Mouse (Mus musculus): ENCODE measurements around the gene Col5a1. TPM values are rescaled to one million over a fixed set of nuclear protein-coding genes. Genes with fewer than 3 reads are reported as not detected.

The Col5a1 gene
- polyA plus RNA-seq, 1 experiment from 2014 or later = 59.1 TPM

- H3K4me2 ChIP-seq = no peak overlapping the region
- H3K27ac ChIP-seq = no peak overlapping the region
- ATAC-seq (ENCODE audit: insufficient number of reproducible peaks, insufficient read depth, low FRiP score, low TSS enrichment, low read depth) = no peak
- H3K9ac ChIP-seq (replicated peaks) = no peak overlapping the region
- WGBS = 78% methylated on average over 13 of the region's 13 CpGs
- peaks cover 95% of the 10 kb centered on the region for H3K36me3 ChIP-seq
- H3K4me1 ChIP-seq (replicated peaks) = peaks cover 10% of the 10 kb centered on the region; the same call in 1 of the 2 replicates
- H3K9me3 ChIP-seq = no peaks in the 10 kb centered on the region
- H3K27me3 ChIP-seq = no peaks in the 10 kb centered on the region
- no peak overlapping the region for H3K4me3 ChIP-seq (replicated peaks)
These were observed 147.9 kb downstream of the Col5a1 start for GRCm38 (mm10) chr2:28034011-28034710.

- 89% methylated on average over 13 of the region's 13 CpGs for WGBS
- H3K27ac ChIP-seq = no peak overlapping the region
These were observed 150.6 kb downstream of the Col5a1 start for GRCm38 (mm10) chr2:28036788-28037187.

GRCm38 (mm10) chr2:28037505-28038390 lies 151.5 kb downstream of the Col5a1 start:
- no peak for ATAC-seq (ENCODE audit: insufficient number of reproducible peaks, insufficient read depth, low FRiP score, low TSS enrichment, low read depth)
- H3K27ac ChIP-seq = no peak overlapping the region
- no peaks in the 10 kb centered on the region for H3K27me3 ChIP-seq
- H3K4me3 ChIP-seq (replicated peaks) = no peak overlapping the region
- H3K36me3 ChIP-seq = peaks cover 67% of the 10 kb centered on the region
- no peak overlapping the region for H3K4me2 ChIP-seq
- H3K9me3 ChIP-seq = 0 out of 2 replicates have a peak, but pooled peaks cover 3% of the 10 kb centered on the region
- WGBS = 82% methylated on average over 12 of the region's 12 CpGs
- no peak overlapping the region for H3K9ac ChIP-seq (replicated peaks)
- H3K4me1 ChIP-seq (replicated peaks) = peaks cover 10% of the 10 kb centered on the region; the same call in 1 of the 2 replicates

More at GRCm38 (mm10) chr2:28036788-28037187, 150.6 kb downstream of the Col5a1 start:
- Histone ChIP-seq H3K4me1 (replicated peaks) (peaks cover 10% of the 10 kb centered on the region; the same call in 1 of the 2 replicates), H3K27me3 (no peaks in the 10 kb centered on the region), H3K4me3 (replicated peaks) (no peak overlapping the region), H3K9me3 (no peaks in the 10 kb centered on the region), H3K36me3 (peaks cover 77% of the 10 kb centered on the region), H3K4me2 (no peak overlapping the region), H3K9ac (replicated peaks) (no peak overlapping the region)
- no peak for ATAC-seq (ENCODE audit: insufficient number of reproducible peaks, insufficient read depth, low FRiP score, low TSS enrichment, low read depth)

- no peak for ATAC-seq (ENCODE audit: insufficient number of reproducible peaks, insufficient read depth, low FRiP score, low TSS enrichment, low read depth)
- Histone ChIP-seq H3K27me3 (no peaks in the 10 kb centered on the region), H3K4me1 (replicated peaks) (peaks cover 10% of the 10 kb centered on the region; the same call in 1 of the 2 replicates), H3K4me3 (replicated peaks) (no peak overlapping the region), H3K9me3 (0 out of 2 replicates have a peak, but pooled peaks cover 5% of the 10 kb centered on the region), H3K27ac (0 out of 2 replicates have a peak overlapping the region, but pooled peaks have one; percentile 29), H3K4me2 (no peak overlapping the region), H3K9ac (replicated peaks) (no peak overlapping the region), H3K36me3 (peaks cover 59% of the 10 kb centered on the region)
- WGBS = 85% methylated on average over 14 of the region's 14 CpGs
These were observed 152.3 kb downstream of the Col5a1 start for GRCm38 (mm10) chr2:28038391-28039096.

GRCm38 (mm10) chr2:28039647-28040325 lies 153.6 kb downstream of the Col5a1 start:
- Histone ChIP-seq H3K27ac (no peak overlapping the region), H3K36me3 (peaks cover 47% of the 10 kb centered on the region), H3K4me3 (replicated peaks) (no peak overlapping the region), H3K4me2 (no peak overlapping the region), H3K9me3 (0 out of 2 replicates have a peak, but pooled peaks cover 5% of the 10 kb centered on the region), H3K27me3 (no peaks in the 10 kb centered on the region), H3K4me1 (replicated peaks) (0 out of 2 replicates have a peak, but pooled peaks cover 5% of the 10 kb centered on the region), H3K9ac (replicated peaks) (no peak overlapping the region)
- ATAC-seq (ENCODE audit: insufficient number of reproducible peaks, insufficient read depth, low FRiP score, low TSS enrichment, low read depth) = no peak
- 89% methylated on average over 10 of the region's 10 CpGs for WGBS

GRCm38 (mm10) chr2:28040466-28040865 lies 154.2 kb downstream of the Col5a1 start:
- H3K9ac ChIP-seq (replicated peaks) = no peak overlapping the region
- no peak overlapping the region for H3K4me3 ChIP-seq (replicated peaks)
- H3K9me3 ChIP-seq = 0 out of 2 replicates have a peak, but pooled peaks cover 5% of the 10 kb centered on the region
- H3K36me3 ChIP-seq = peaks cover 41% of the 10 kb centered on the region
- 0 out of 2 replicates have a peak, but pooled peaks cover 5% of the 10 kb centered on the region for H3K4me1 ChIP-seq (replicated peaks)
- no peaks in the 10 kb centered on the region for H3K27me3 ChIP-seq
- no peak overlapping the region for H3K27ac ChIP-seq
- 94% methylated on average over 1 of the region's 1 CpGs for WGBS
- H3K4me2 ChIP-seq = no peak overlapping the region
- ATAC-seq (ENCODE audit: insufficient number of reproducible peaks, insufficient read depth, low FRiP score, low TSS enrichment, low read depth) = no peak

GRCm38 (mm10) chr2:28044920-28045598 lies 158.8 kb downstream of the Col5a1 start:
- Histone ChIP-seq H3K9ac (replicated peaks) (no peak overlapping the region), H3K4me1 (replicated peaks) (peaks cover 6% of the 10 kb centered on the region), H3K27ac (no peak overlapping the region), H3K27me3 (no peaks in the 10 kb centered on the region), H3K9me3 (0 out of 2 replicates have a peak, but pooled peaks cover 5% of the 10 kb centered on the region), H3K4me3 (replicated peaks) (no peak overlapping the region), H3K4me2 (no peak overlapping the region), H3K36me3 (no peaks in the 10 kb centered on the region)
- 84% methylated on average over 9 of the region's 9 CpGs for WGBS
- ATAC-seq (ENCODE audit: insufficient number of reproducible peaks, insufficient read depth, low FRiP score, low TSS enrichment, low read depth) = no peak

- H3K9ac ChIP-seq (replicated peaks) = no peak overlapping the region
- no peak overlapping the region for H3K4me2 ChIP-seq
- no peak overlapping the region for H3K4me3 ChIP-seq (replicated peaks)
- no peak for ATAC-seq (ENCODE audit: insufficient number of reproducible peaks, insufficient read depth, low FRiP score, low TSS enrichment, low read depth)
- H3K9me3 ChIP-seq = 0 out of 2 replicates have a peak, but pooled peaks cover 5% of the 10 kb centered on the region
- H3K27me3 ChIP-seq = no peaks in the 10 kb centered on the region
- no peaks in the 10 kb centered on the region for H3K36me3 ChIP-seq
- WGBS = 66% methylated on average over 6 of the region's 6 CpGs
- H3K27ac ChIP-seq = no peak overlapping the region
- peaks cover 6% of the 10 kb centered on the region for H3K4me1 ChIP-seq (replicated peaks)
These were observed 160.1 kb downstream of the Col5a1 start for GRCm38 (mm10) chr2:28046311-28046710.

- Histone ChIP-seq H3K4me1 (replicated peaks) (peaks cover 6% of the 10 kb centered on the region), H3K9me3 (0 out of 2 replicates have a peak, but pooled peaks cover 5% of the 10 kb centered on the region), H3K4me3 (replicated peaks) (no peak overlapping the region), H3K36me3 (no peaks in the 10 kb centered on the region), H3K4me2 (no peak overlapping the region), H3K9ac (replicated peaks) (no peak overlapping the region), H3K27me3 (no peaks in the 10 kb centered on the region), H3K27ac (no peak overlapping the region)
- WGBS = 84% methylated on average over 7 of the region's 7 CpGs
- no peak for ATAC-seq (ENCODE audit: insufficient number of reproducible peaks, insufficient read depth, low FRiP score, low TSS enrichment, low read depth)
These were observed 160.9 kb downstream of the Col5a1 start for GRCm38 (mm10) chr2:28047092-28047491.

GRCm38 (mm10) chr2:28059922-28060321 lies 173.7 kb downstream of the Col5a1 start:
- no peak overlapping the region for H3K9ac ChIP-seq (replicated peaks)
- H3K4me1 ChIP-seq (replicated peaks) = no peaks in the 10 kb centered on the region
- no peak overlapping the region for H3K27ac ChIP-seq
- no peak for ATAC-seq (ENCODE audit: insufficient number of reproducible peaks, insufficient read depth, low FRiP score, low TSS enrichment, low read depth)
- no peak overlapping the region for H3K4me3 ChIP-seq (replicated peaks)
- H3K27me3 ChIP-seq = no peaks in the 10 kb centered on the region
- 89% methylated on average over 1 of the region's 1 CpGs for WGBS
- no peaks in the 10 kb centered on the region for H3K9me3 ChIP-seq
- no peaks in the 10 kb centered on the region for H3K36me3 ChIP-seq
- H3K4me2 ChIP-seq = no peak overlapping the region

Data from limb, embryonic 12.5 days (tissue).